Mouse (Mus musculus): Measurements from ENCODE around the gene Fbxo40. TPM values are rescaled to one million over a fixed set of nuclear protein-coding genes. Genes with fewer than 3 reads are reported as not detected.

The Fbxo40 gene
- polyA plus RNA-seq, 1 experiment from 2014 or later, result 0.01 TPM

DNA sequence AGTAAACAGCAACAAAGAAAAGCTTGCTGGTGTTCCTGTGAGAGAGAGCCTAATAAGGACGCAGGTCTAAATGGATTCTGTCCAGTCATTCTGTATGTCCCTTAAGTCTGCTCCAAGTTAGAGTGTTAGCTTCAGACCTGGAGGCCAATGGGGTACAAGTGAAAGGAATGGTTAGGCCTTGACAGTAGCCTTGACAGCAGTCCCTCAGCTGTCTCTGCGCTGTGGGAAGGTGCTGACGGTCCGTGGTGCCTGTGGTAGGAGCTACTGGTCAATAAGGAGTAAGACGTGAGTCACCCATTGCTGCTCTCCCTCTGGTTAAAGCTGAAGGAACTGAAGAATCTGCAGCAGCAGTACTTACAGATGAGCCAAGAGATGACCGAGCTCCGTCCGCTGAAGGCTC is 66.0 kb downstream of the Fbxo40 start:
- ChIA-PET POLR2A (interaction anchor here (0.5 to 0.6 kb wide), 2 partner anchors 81 to 978 kb away, joined by 3 read pairs; no protein-coding TSS in a partner anchor), CTCF (no interaction called here)

DNA sequence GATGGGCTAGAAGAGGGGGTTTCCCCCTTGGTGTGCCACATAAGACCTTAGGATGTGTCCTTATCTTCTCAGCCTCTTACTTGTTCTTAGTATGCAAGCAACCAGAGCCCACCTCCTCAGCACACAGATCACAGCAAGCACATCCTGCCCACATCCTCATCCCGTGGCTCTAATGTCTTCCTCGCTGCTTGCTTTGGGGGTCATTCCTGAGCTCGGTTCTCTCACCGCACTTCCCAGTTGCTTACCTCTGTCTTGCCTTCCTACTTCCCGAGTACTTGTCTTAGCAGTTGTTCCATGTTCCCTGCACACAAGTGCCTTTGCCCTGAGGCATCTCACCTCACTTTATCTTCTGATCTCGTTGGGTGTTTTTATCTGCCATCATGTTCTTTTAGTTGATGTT is 68.3 kb downstream of the Fbxo40 start:
- ChIA-PET CTCF (no interaction called here), POLR2A (no interaction called here)
- no peak for TF ChIP-seq CTCF (IDR thresholded peaks at IDR 0.05)
- no peak for DNase-seq (ENCODE audit: low read depth, low spot score)
- in situ Hi-C loops (cut with MboI; ENCODE audit: low pct_unique_long_range_greater_than_20kb), result no loop called here
- H3K27me3 ChIP-seq, result no peaks in the 10 kb centered on the region
- ATAC-seq, result no peak

More for the DNA sequence above, 66.0 kb downstream of the Fbxo40 start:
- H3K27me3 ChIP-seq, result no peaks in the 10 kb centered on the region
- DNase-seq (ENCODE audit: low read depth, low spot score) (no peak), ATAC-seq (no peak)
- in situ Hi-C loops (cut with MboI; ENCODE audit: low pct_unique_long_range_greater_than_20kb), result no loop called here
- TF ChIP-seq CTCF (IDR thresholded peaks at IDR 0.05), result no peak

DNA sequence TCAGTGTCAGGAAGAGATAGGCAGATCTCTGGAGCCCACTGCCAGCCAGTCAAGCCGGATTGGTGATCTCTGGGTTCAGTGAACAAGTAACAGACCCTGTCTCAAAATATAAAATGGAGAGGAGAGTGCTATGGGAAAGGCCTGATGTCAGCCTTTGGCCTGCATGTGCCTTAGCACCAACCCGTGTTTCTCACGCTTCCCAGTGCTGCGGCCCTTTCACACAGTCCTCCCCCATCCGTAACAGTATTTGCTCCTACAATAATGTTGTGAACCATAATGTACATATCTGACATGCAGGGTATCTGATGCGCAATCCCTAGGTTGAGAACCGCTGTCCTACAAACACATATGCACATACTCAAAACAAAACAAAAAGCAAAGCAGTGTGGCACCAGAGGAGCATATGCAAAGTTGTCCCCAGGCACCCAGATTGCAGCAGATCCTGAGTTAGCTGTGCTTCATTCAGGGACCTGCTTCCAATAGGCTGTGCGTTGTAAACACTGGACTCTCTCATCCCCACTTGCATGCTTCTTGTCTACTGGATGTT is 69.1 kb downstream of the Fbxo40 start:
- no peak for DNase-seq (ENCODE audit: low read depth, low spot score)
- in situ Hi-C loops (cut with MboI; ENCODE audit: low pct_unique_long_range_greater_than_20kb), result no loop called here
- CTCF ChIA-PET, result no interaction called here
- POLR2A ChIA-PET, result no interaction called here
- no peak for ATAC-seq
- TF ChIP-seq CTCF (IDR thresholded peaks at IDR 0.05), result no peak
- no peaks in the 10 kb centered on the region for H3K27me3 ChIP-seq

DNA sequence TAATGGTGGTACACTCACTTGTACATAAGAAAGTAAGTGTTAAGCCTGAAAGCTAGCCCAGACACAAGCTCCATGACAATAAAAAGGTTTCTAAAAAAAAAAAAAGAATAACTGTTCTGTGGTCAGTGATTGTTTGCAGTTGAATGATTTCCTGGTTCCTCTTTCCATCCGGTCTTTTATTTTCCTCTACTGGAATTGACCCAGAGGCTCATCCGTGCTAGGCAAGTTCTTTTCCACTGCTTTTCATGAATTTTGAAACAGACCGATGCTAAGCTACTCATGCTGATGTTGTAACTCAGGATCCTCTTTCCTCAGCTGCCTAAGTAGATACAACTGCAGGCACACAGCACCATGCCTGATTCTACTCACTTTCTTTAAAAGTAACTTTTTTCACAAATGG is 69.9 kb downstream of the Fbxo40 start:
- no peak for DNase-seq (ENCODE audit: low read depth, low spot score)
- peak; percentile 44 for ATAC-seq
- POLR2A ChIA-PET, result interaction anchor here (0.6 kb wide), 1 partner anchor 366 kb away, joined by 3 read pairs; no protein-coding TSS in a partner anchor
- CTCF ChIA-PET, result interaction anchor here (2.1 kb wide), 1 partner anchor 11 kb away, joined by 6 read pairs; no protein-coding TSS in a partner anchor
- no peaks in the 10 kb centered on the region for H3K27me3 ChIP-seq
- in situ Hi-C loops (cut with MboI; ENCODE audit: low pct_unique_long_range_greater_than_20kb), result no loop called here
- TF ChIP-seq CTCF (IDR thresholded peaks at IDR 0.05), result no peak

DNA sequence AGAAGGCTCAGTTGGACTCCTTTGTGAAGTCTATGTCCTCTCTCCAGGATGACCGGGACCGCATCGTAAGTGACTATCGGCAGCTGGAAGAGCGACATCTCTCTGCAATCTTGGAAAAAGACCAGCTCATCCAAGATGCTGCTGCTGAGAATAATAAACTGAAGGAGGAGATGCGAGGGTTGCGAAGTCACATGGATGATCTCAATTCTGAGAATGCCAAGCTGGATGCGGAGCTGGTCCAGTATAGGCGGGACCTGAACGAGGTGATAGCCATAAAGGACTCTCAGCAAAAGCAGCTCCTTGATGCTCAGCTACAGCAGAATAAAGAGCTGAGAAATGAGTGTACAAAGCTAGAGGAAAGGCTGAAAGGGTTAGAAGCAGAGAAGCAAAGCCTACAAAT is 71.8 kb downstream of the Fbxo40 start:
- TF ChIP-seq CTCF (IDR thresholded peaks at IDR 0.05), result no peak
- ChIA-PET CTCF (interaction anchor here (1.7 to 2.1 kb wide), 2 partner anchors 9 to 90 kb away, joined by 6 to 9 read pairs; no protein-coding TSS in a partner anchor), POLR2A (no interaction called here)
- H3K27me3 ChIP-seq, result no peaks in the 10 kb centered on the region
- DNase-seq (ENCODE audit: low read depth, low spot score) (no peak), ATAC-seq (no peak)
- in situ Hi-C loops (cut with MboI; ENCODE audit: low pct_unique_long_range_greater_than_20kb), result no loop called here

DNA sequence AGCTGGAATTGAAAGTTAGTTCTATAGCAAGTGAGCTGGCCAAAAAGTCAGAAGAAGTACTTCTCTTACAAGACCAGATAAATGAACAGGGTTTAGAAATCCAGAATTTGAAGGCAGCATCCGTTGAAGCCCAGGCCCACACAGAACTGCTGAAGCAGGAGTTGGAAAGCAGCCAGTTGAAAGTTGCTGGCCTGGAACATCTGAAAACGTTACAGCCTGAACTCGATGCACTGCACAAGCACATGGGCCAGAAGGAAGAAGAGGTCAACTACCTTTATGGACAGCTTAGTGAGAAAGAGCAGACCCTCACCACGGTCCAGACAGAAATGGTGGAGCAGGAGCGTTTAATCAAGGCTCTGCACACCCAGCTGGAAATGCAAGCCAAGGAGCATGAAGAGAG is 76.1 kb downstream of the Fbxo40 start:
- no peak for DNase-seq (ENCODE audit: low read depth, low spot score)
- in situ Hi-C loops (cut with MboI; ENCODE audit: low pct_unique_long_range_greater_than_20kb), result no loop called here
- POLR2A ChIA-PET, result interaction anchor here (0.6 kb wide), 1 partner anchor 11 kb away, joined by 3 read pairs; no protein-coding TSS in a partner anchor
- no peak for ATAC-seq
- CTCF ChIA-PET, result interaction anchor here (1.0 to 1.8 kb wide), 3 partner anchors 12 to 21 kb away, joined by 3 to 5 read pairs (median 3); no protein-coding TSS in a partner anchor
- no peak for TF ChIP-seq CTCF (IDR thresholded peaks at IDR 0.05)
- H3K27me3 ChIP-seq, result no peaks in the 10 kb centered on the region

Other genes starting within 250 kb of the Fbxo40 start
- 0.30 TPM for gene Slc15a2, start 205.5 kb downstream of the Fbxo40 start, polyA plus RNA-seq (2021)
- gene Iqcb1, start 162.1 kb downstream of the Fbxo40 start, polyA plus RNA-seq (2021), result 26.0 TPM
- 1.7 TPM for gene Eaf2, start 115.5 kb downstream of the Fbxo40 start, polyA plus RNA-seq (2021)
- gene Golgb1, start 115.3 kb downstream of the Fbxo40 start, polyA plus RNA-seq (2021), result 47.0 TPM
- not detected for gene Hcls1, start 55.5 kb downstream of the Fbxo40 start, polyA plus RNA-seq (2021)
- gene Polq, start 21.3 kb upstream of the Fbxo40 start, polyA plus RNA-seq (2021), result 3.8 TPM